Comparison of ENCODE assay signal across 26 mouse cellular contexts in the genomic region with DNA sequence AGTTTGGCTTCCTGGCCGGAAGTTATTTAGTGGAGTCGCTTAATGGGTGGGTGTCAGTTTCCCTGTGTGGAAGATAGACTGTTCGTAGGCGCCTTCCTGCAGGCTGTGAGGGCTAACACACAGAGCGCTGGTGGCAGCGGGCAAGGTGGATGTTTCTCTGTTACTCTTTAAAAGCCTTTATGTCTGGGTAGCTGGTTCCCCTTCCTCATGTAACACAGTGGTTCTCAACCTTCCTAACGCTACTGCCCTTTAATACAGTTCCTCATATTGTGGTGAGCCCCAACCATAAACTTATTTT. TPM values are rescaled to one million over a fixed set of nuclear protein-coding genes. Genes with fewer than 3 reads are reported as not detected.
DNase-seq lines count a peak whose midpoint lies in the region; ATAC-seq and TF ChIP-seq lines count a peak whose summit lies in the region.
"Had no signal": no experiment of that assay in that cellular context is flagged by ENCODE, and none has a peak within 500 bp of the region (broad histone marks: within the 10 kb centered on the region; RNA-seq: fewer than 3 reads in every experiment).

No protein-coding gene starts in this region.

- TF ChIP-seq POLR2A in thymus, adult 2 months (IDR thresholded peaks at IDR 0.05; ENCODE audit: control insufficient read depth, extremely low read depth, insufficient read depth, low read length, poor library complexity) = no peak

- H3K27ac ChIP-seq in embryonic facial prominence, embryonic 10.5 days (replicated peaks) = 0 out of 2 replicates have a peak overlapping the region, but pooled peaks have one; percentile 35
- H3K27ac ChIP-seq in liver, embryonic 16.5 days (ENCODE audit: low read length) = peak overlapping the region; percentile 39; the same call in 1 of the 2 replicates
- H3K27ac ChIP-seq in thymus, adult 2 months (ENCODE audit: control insufficient read depth, insufficient read depth, low read length) = no peak overlapping the region
- H3K27ac ChIP-seq: embryonic facial prominence, embryonic 12.5 days; heart, adult 2 months; limb, embryonic 10.5 days; midbrain, embryonic 13.5 days; neural tube, embryonic 13.5 days had no signal

- peak; percentile 90 for DNase-seq in heart, adult 11 months
- no peak for DNase-seq in heart, postnatal 4 days
- peak; percentile 29 for DNase-seq in CD4-positive, CD25-positive, alpha-beta regulatory T cell, adult 2 months (ENCODE audit: low read depth, low spot score)
- no peak for DNase-seq in embryonic facial prominence, embryonic 10.5 days (ENCODE audit: low spot score)
- DNase-seq in right cerebral cortex, adult 2 months (ENCODE audit: low spot score in 2 of 2) = no peak
- DNase-seq in thymus, adult 2 months = no peak
- no peak for DNase-seq in embryo, embryonic 9.5 days (ENCODE audit: extremely low spot score)
- DNase-seq: adrenal gland, adult 8-10 months; cerebellum, adult 11-12 months; cerebellum, postnatal 14 days; gastrocnemius, postnatal 25 days; heart, adult 2 months; kidney, postnatal 10 days; layer of hippocampus, adult 9-11 months; lung, adult 2 months; thymus, postnatal 14 days had no signal

- H3K9me3 ChIP-seq in embryonic facial prominence, embryonic 10.5 days = no peaks in the 10 kb centered on the region
- H3K9me3 ChIP-seq in liver, embryonic 16.5 days (replicated peaks; ENCODE audit: control insufficient read depth, low read length) = no peaks in the 10 kb centered on the region
- H3K9me3 ChIP-seq: embryonic facial prominence, embryonic 12.5 days; heart, embryonic 12.5 days; limb, embryonic 10.5 days; limb, embryonic 15.5 days; midbrain, embryonic 13.5 days; neural tube, embryonic 13.5 days had no signal

- 56% methylated on average over 7 of the region's 7 CpGs for WGBS in embryonic facial prominence, embryonic 10.5 days
- WGBS in liver, embryonic 16.5 days (ENCODE audit: insufficient replicate concordance) = 25% methylated on average over 7 of the region's 7 CpGs
- 42% methylated on average over 7 of the region's 7 CpGs for WGBS in thymus, adult 2 months

- H3K4me2 ChIP-seq in liver, embryonic 16.5 days (ENCODE audit: low read depth, low read length) = no peak overlapping the region; the same call in 1 of the 2 replicates
- H3K4me2 ChIP-seq: embryonic facial prominence, embryonic 12.5 days; heart, embryonic 12.5 days; limb, embryonic 15.5 days; midbrain, embryonic 13.5 days; neural tube, embryonic 13.5 days had no signal

- H3K4me1 ChIP-seq in embryonic facial prominence, embryonic 10.5 days = peaks cover 98% of the 10 kb centered on the region
- peaks cover 21% of the 10 kb centered on the region for H3K4me1 ChIP-seq in liver, embryonic 16.5 days (ENCODE audit: control insufficient read depth, low read depth, low read length)
- H3K4me1 ChIP-seq in thymus, adult 2 months (replicated peaks; ENCODE audit: control insufficient read depth, insufficient read depth, low read length) = peaks cover 35% of the 10 kb centered on the region

- no peak for TF ChIP-seq CTCF in thymus, adult 2 months (IDR thresholded peaks at IDR 0.05; ENCODE audit: borderline replicate concordance, control insufficient read depth, extremely low read depth, insufficient read depth, low read length, poor library complexity)

- H3K36me3 ChIP-seq in embryonic facial prominence, embryonic 10.5 days (replicated peaks) = peaks cover 88% of the 10 kb centered on the region
- H3K36me3 ChIP-seq in liver, embryonic 16.5 days (ENCODE audit: control insufficient read depth, insufficient read depth) = no peaks in the 10 kb centered on the region
- peaks cover 18% of the 10 kb centered on the region for H3K36me3 ChIP-seq in thymus, adult 2 months (ENCODE audit: control insufficient read depth, insufficient read depth, low read length)

- no peak overlapping the region for H3K4me3 ChIP-seq in embryonic facial prominence, embryonic 10.5 days
- H3K4me3 ChIP-seq in liver, embryonic 16.5 days (ENCODE audit: low read depth, low read length) = no peak overlapping the region
- H3K4me3 ChIP-seq in thymus, adult 2 months (ENCODE audit: control insufficient read depth, insufficient read depth, low read length) = no peak overlapping the region
- H3K4me3 ChIP-seq: embryonic facial prominence, embryonic 12.5 days; heart, adult 2 months; heart, embryonic 12.5 days; limb, embryonic 10.5 days; limb, embryonic 15.5 days; midbrain, embryonic 13.5 days; neural tube, embryonic 13.5 days had no signal

- H3K9ac ChIP-seq in liver, embryonic 16.5 days (ENCODE audit: low read depth, low read length) = no peak overlapping the region
- H3K9ac ChIP-seq: embryonic facial prominence, embryonic 12.5 days; heart, embryonic 12.5 days; limb, embryonic 15.5 days; midbrain, embryonic 13.5 days; neural tube, embryonic 13.5 days had no signal

- peaks cover 14% of the 10 kb centered on the region; the same call in 1 of the 2 replicates for H3K27me3 ChIP-seq in embryonic facial prominence, embryonic 10.5 days (replicated peaks; ENCODE audit: low read depth, poor library complexity, severe bottlenecking)
- H3K27me3 ChIP-seq in liver, embryonic 16.5 days (ENCODE audit: control insufficient read depth, insufficient read depth, low read depth, low read length) = no peaks in the 10 kb centered on the region
- H3K27me3 ChIP-seq in thymus, adult 2 months (ENCODE audit: control insufficient read depth, insufficient read depth, low read length) = no peaks in the 10 kb centered on the region
- H3K27me3 ChIP-seq: embryonic facial prominence, embryonic 12.5 days; limb, embryonic 15.5 days had no signal

- ATAC-seq in liver, embryonic 16.5 days (ENCODE audit: low read depth) = no peak
- ATAC-seq: activated CD4-positive, CD25-positive, alpha-beta regulatory T cell, adult 4 months; forebrain, embryonic 14.5 days; hindbrain, embryonic 16.5 days; midbrain, embryonic 13.5 days had no signal

RNA-seq across cellular contexts. Expression of a gene that starts 17.2 kb away (rescaled TPM):
- 10 to 100 TPM; 23.2 to 27.9 TPM for total RNA-seq in heart, postnatal 4 days (2021)
- polyA plus RNA-seq in embryonic facial prominence, embryonic 10.5 days (2016; fragmentation: Nextera tagmentation; extraction: Ambion mirVana) = 50.3 and 51.9 TPM in 2 replicates
- 3.0 and 3.6 TPM in 2 replicates for polyA plus RNA-seq in liver, embryonic 16.5 days (2015; fragmentation: Nextera tagmentation; extraction: Ambion mirVana)
- 205 and 254 TPM in 2 replicates for polyA plus RNA-seq in thymus, adult 2 months (2012; rRNA removed)

Comparison
In these comparisons a context has a peak if more than half of its experiments do, and no peak if none do; other contexts are left out.
1. DNase-seq: peak in heart, adult 11 months (single experiment) and CD4-positive, CD25-positive, alpha-beta regulatory T cell, adult 2 months (single experiment); none in heart, postnatal 4 days (single experiment), embryonic facial prominence, embryonic 10.5 days (single experiment), right cerebral cortex, adult 2 months (0 of 2), thymus, adult 2 months (single experiment) and embryo, embryonic 9.5 days (single experiment).
2. RNA of a gene that starts 17.2 kb away (polyA plus RNA-seq): 205 to 254 TPM in thymus, adult 2 months and 50.3 to 51.9 TPM in embryonic facial prominence, embryonic 10.5 days; 3.0 to 3.6 TPM in liver, embryonic 16.5 days; every median in the first group is over 10 times any median in the second.